Mouse (Mus musculus) neutrophil, adult 83 days (primary cell): ENCODE data around the gene Eda2r. TPM values are rescaled to one million over a fixed set of nuclear protein-coding genes. Genes with fewer than 3 reads are reported as not detected.

Experiments used
- total RNA-seq, 2 experiments: library from RNA; stranded (reverse); gene quantifications; one replicate each; pipeline ENCODE4 v1.2.4; 2023

The Eda2r gene
- not detected for total RNA-seq

DNA sequence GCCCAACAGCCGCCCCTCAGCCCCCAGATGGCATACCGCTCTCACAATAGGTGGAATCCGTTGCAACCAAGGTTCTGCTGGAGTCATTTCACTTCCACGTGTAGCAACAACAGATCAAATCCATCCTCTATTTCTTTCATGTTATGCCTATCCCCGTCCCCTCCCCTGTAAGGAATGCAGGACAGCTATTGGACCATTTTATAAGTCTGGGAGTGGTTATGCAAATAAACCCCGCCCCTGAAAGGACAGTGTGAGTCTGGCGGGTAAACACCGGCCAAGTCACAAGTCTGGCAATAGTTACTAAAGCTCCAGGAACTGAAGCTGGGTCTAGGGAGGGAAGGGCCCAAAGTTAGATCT, at the start of gene Eda2r:
Eda2r (minus strand) TSS at position 152 of the 357 bp plus-strand sequence.

